In genomic region chr17:35736280-35736960, GRCm38 (mm10) we compare ENCODE assay signal across 8 mouse cellular contexts. TPM values are rescaled to one million over a fixed set of nuclear protein-coding genes. Genes with fewer than 3 reads are reported as not detected.
DNase-seq lines count a peak whose midpoint lies in the region; ATAC-seq lines count a peak whose summit lies in the region.

No protein-coding gene starts in this region.

- no peak overlapping the region for H3K4me3 ChIP-seq in hindbrain, embryonic 11.5 days (ENCODE audit: low read depth, low read length)

- H3K36me3 ChIP-seq in hindbrain, embryonic 11.5 days (ENCODE audit: control insufficient read depth, insufficient read depth, low read length) = no peaks in the 10 kb centered on the region

- no peak overlapping the region for H3K4me2 ChIP-seq in hindbrain, embryonic 11.5 days (replicated peaks; ENCODE audit: low read depth, low read length)

- H3K9me3 ChIP-seq in hindbrain, embryonic 11.5 days (ENCODE audit: control insufficient read depth, low read length) = no peaks in the 10 kb centered on the region

- WGBS in hindbrain, embryonic 11.5 days = 41% methylated on average over 12 of the region's 12 CpGs

- DNase-seq in T-cell, adult 2 months (ENCODE audit: low spot score) = peak; percentile 80
- peak; percentile 56 for DNase-seq in cerebellum, adult 8-10 months
- DNase-seq in frontal cortex, postnatal 14 days (ENCODE audit: low spot score in 2 of 2) = peak; percentile 33 to 67
- peak; percentile 82 for DNase-seq in hindbrain, embryonic 11.5 days (ENCODE audit: low spot score)
- DNase-seq in layer of hippocampus, postnatal 25 days (ENCODE audit: extremely low spot score in 1 of 2, low spot score in 1 of 2) = peak; percentile 57 to 74
- peak; percentile 80 for DNase-seq in lung, postnatal 14 days
- peak; percentile 63 for DNase-seq in right cerebral cortex, adult 18-20 months
- DNase-seq in urinary bladder, postnatal 14 days (ENCODE audit: low spot score) = peak; percentile 83

- no peak overlapping the region for H3K27ac ChIP-seq in hindbrain, embryonic 11.5 days (ENCODE audit: low read depth, low read length)

- no peak overlapping the region for H3K9ac ChIP-seq in hindbrain, embryonic 11.5 days (ENCODE audit: low read depth, low read length)

- no peaks in the 10 kb centered on the region for H3K4me1 ChIP-seq in hindbrain, embryonic 11.5 days (replicated peaks; ENCODE audit: control insufficient read depth, insufficient read depth, low read length)

- no peak for ATAC-seq in hindbrain, embryonic 11.5 days (ENCODE audit: low FRiP score)

- H3K27me3 ChIP-seq in hindbrain, embryonic 11.5 days (ENCODE audit: control insufficient read depth, insufficient read depth, low read length) = no peaks in the 10 kb centered on the region

RNA-seq across cellular contexts. Expression of gene Ddr1, which starts 32.0 kb away (rescaled TPM):
- 69.9 and 78.8 TPM in 2 replicates for polyA plus RNA-seq in hindbrain, embryonic 11.5 days (2014; fragmentation: Nextera tagmentation; extraction: Ambion mirVana)
- total RNA-seq in layer of hippocampus, postnatal 25 days (2021) = 10 to 100 TPM; 78.5 to 82.0 TPM
